12 mouse cellular contexts compared by ENCODE assay signal in the genomic region with DNA sequence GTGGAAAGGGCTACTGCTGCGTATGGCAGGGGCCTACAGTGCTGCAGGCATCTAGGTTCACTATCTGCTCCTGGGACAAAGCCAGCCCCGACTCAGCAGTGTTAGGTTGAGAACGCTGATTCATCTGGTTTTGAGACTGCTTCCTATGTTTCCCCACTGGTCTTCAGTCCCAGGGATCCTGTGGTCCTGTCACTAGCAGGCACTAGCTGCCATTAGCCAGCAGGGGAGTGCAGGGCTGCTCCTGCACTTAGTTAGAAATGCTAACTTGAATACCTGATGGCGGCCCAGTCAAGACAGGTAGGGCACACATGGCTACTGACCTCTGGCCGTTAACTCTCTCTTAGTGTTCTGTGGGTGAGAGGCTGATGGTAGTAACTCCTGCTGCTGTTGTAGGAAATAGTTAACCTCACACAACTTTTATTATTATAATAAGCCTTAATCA. TPM values are rescaled to one million over a fixed set of nuclear protein-coding genes. Genes with fewer than 3 reads are reported as not detected.
DNase-seq lines count a peak whose midpoint lies in the region; ATAC-seq lines count a peak whose summit lies in the region.
"Had no signal": no experiment of that assay in that cellular context is flagged by ENCODE, and none has a peak within 500 bp of the region (broad histone marks: within the 10 kb centered on the region; RNA-seq: fewer than 3 reads in every experiment).

No protein-coding gene starts in this region.

- H3K9ac ChIP-seq in liver, embryonic 15.5 days: peak overlapping the region; percentile 31; the same call in 1 of the 2 replicates
- H3K9ac ChIP-seq: embryonic facial prominence, embryonic 13.5 days; neural tube, embryonic 13.5 days had no signal

- H3K36me3 ChIP-seq in liver, embryonic 15.5 days (replicated peaks): peaks cover 51% of the 10 kb centered on the region
- H3K36me3 ChIP-seq: G1E had no signal

- 37% methylated on average over 5 of the region's 5 CpGs for WGBS in liver, embryonic 15.5 days (ENCODE audit: insufficient replicate concordance)

- H3K4me1 ChIP-seq in liver, embryonic 15.5 days (replicated peaks): peaks cover 62% of the 10 kb centered on the region
- H3K4me1 ChIP-seq: embryonic facial prominence, embryonic 13.5 days; midbrain, embryonic 10.5 days; neural tube, embryonic 13.5 days had no signal

- H3K27me3 ChIP-seq in liver, embryonic 15.5 days: no peaks in the 10 kb centered on the region
- H3K27me3 ChIP-seq: embryonic facial prominence, embryonic 13.5 days; neural tube, embryonic 13.5 days had no signal

- H3K4me3 ChIP-seq in liver, embryonic 15.5 days (replicated peaks): no peak overlapping the region
- H3K4me3 ChIP-seq: embryonic facial prominence, embryonic 13.5 days; midbrain, embryonic 10.5 days; neural tube, embryonic 13.5 days had no signal

- peak overlapping the region; percentile 94 for H3K27ac ChIP-seq in liver, embryonic 15.5 days (replicated peaks)
- H3K27ac ChIP-seq: embryonic facial prominence, embryonic 13.5 days; midbrain, embryonic 10.5 days; neural tube, embryonic 13.5 days had no signal

- intact Hi-C loops in gastrocnemius, postnatal 14 days (cut with DNase I; ENCODE audit: low total_unique reads): no loop called here

- peak; percentile 34 for ATAC-seq in liver, embryonic 15.5 days (ENCODE audit: insufficient read depth)

- H3K9me3 ChIP-seq in liver, embryonic 15.5 days (replicated peaks): no peaks in the 10 kb centered on the region
- H3K9me3 ChIP-seq: embryonic facial prominence, embryonic 13.5 days; G1E; midbrain, embryonic 10.5 days; neural tube, embryonic 13.5 days had no signal

- H3K4me2 ChIP-seq in liver, embryonic 15.5 days: peak overlapping the region; percentile 52
- H3K4me2 ChIP-seq: embryonic facial prominence, embryonic 13.5 days; neural tube, embryonic 13.5 days had no signal

- DNase-seq in kidney, postnatal 14 days: peak; percentile 24
- no peak for DNase-seq in kidney, adult 9 months
- peak; percentile 66 for DNase-seq in brain, adult 2 months (ENCODE audit: low read depth, low spot score)
- DNase-seq in gastrocnemius, postnatal 14 days: peak; percentile 49
- no peak for DNase-seq in right cerebral cortex, adult 2 months (ENCODE audit: low spot score in 2 of 2)
- no peak for DNase-seq in embryo, embryonic 11 days
- DNase-seq in retina, embryonic 14.5 days (ENCODE audit: low spot score): no peak

RNA-seq across cellular contexts. Expression of a gene that starts 32.4 kb away (rescaled TPM):
- 10 to 100 TPM; 25.7 to 28.5 TPM for total RNA-seq in gastrocnemius, postnatal 14 days (2021)
- 12.2 and 15.8 TPM in 2 replicates for polyA plus RNA-seq in liver, embryonic 15.5 days (2015; fragmentation: Nextera tagmentation; extraction: Ambion mirVana)

Comparison
In these comparisons a context has a peak if more than half of its experiments do, and no peak if none do; other contexts are left out.
1. DNase-seq: peak in kidney, postnatal 14 days (single experiment), brain, adult 2 months (single experiment) and gastrocnemius, postnatal 14 days (single experiment); none in kidney, adult 9 months (single experiment), right cerebral cortex, adult 2 months (0 of 2), embryo, embryonic 11 days (single experiment) and retina, embryonic 14.5 days (single experiment).